ENCODE assay signal across 8 mouse cellular contexts in genomic region chr10:62650358-62650782, GRCm38 (mm10). TPM values are rescaled to one million over a fixed set of nuclear protein-coding genes. Genes with fewer than 3 reads are reported as not detected.
A peak's percentile ranks its signal among the peaks of the same experiment; 100 is the strongest.
DNase-seq lines count a peak whose midpoint lies in the region; ATAC-seq and TF ChIP-seq lines count a peak whose summit lies in the region.

No protein-coding gene starts in this region.

- no peak for DNase-seq in heart, adult 11 months
- no peak for DNase-seq in ES-E14 (ENCODE audit: low read depth, low spot score)
- DNase-seq in liver, adult 2 months (ENCODE audit: extremely low read depth, low read depth, low spot score): peak; percentile 23
- peak; percentile 65 for DNase-seq in retina, postnatal 1 day
- no peak for DNase-seq in cerebellum, adult 11 months
- no peak for DNase-seq in adrenal gland, adult 8-10 months

- H3K79me2 ChIP-seq in liver, adult 2 months (ENCODE audit: control insufficient read depth, insufficient read depth, low read length): peaks cover 11% of the 10 kb centered on the region; the same call in 1 of the 2 replicates

- 0% methylated on average over 17 of the region's 17 CpGs for WGBS in heart, embryonic 13.5 days
- under 1% methylated on average over 17 of the region's 17 CpGs for WGBS in liver, adult 2 months

- in situ Hi-C loops in ES-E14 (cut with MboI; ENCODE audit: low sequenced_read_pairs in 2 of 2, unreplicated experiment in 2 of 2): no loop called here

- H3K9me3 ChIP-seq in heart, embryonic 13.5 days: no peaks in the 10 kb centered on the region
- no peaks in the 10 kb centered on the region for H3K9me3 ChIP-seq in ES-E14 (ENCODE audit: control insufficient read depth, insufficient read depth, low read depth, low read length)

- H3K27me3 ChIP-seq in heart, embryonic 13.5 days (replicated peaks): no peaks in the 10 kb centered on the region
- no peaks in the 10 kb centered on the region for H3K27me3 ChIP-seq in liver, adult 2 months (ENCODE audit: control insufficient read depth, insufficient read depth, low read length)

- no peak for TF ChIP-seq POLR2A in liver, adult 2 months (IDR thresholded peaks at IDR 0.05; ENCODE audit: extremely low read depth, insufficient read depth, low read length)

- peaks cover 23% of the 10 kb centered on the region for H3K36me3 ChIP-seq in heart, embryonic 13.5 days
- peaks cover under 1% of the 10 kb centered on the region; the same call in 1 of the 2 replicates for H3K36me3 ChIP-seq in ES-E14 (ENCODE audit: control insufficient read depth, insufficient read depth, low read length, poor library complexity, severe bottlenecking)
- H3K36me3 ChIP-seq in liver, adult 2 months (ENCODE audit: control insufficient read depth, insufficient read depth, low read length): peaks cover 12% of the 10 kb centered on the region

- peak overlapping the region; percentile 97 for H3K27ac ChIP-seq in heart, embryonic 13.5 days (replicated peaks)
- H3K27ac ChIP-seq in ES-E14 (ENCODE audit: insufficient read depth, low read depth, low read length, poor library complexity, severe bottlenecking): peak overlapping the region; percentile 72; the same call in 1 of the 2 replicates
- H3K27ac ChIP-seq in liver, adult 2 months (replicated peaks; ENCODE audit: insufficient read depth, low read depth, low read length): peak overlapping the region; percentile 87

- peak overlapping the region; percentile 94 for H3K9ac ChIP-seq in heart, embryonic 13.5 days
- H3K9ac ChIP-seq in ES-E14 (ENCODE audit: insufficient read depth, low read depth, low read length, poor library complexity, severe bottlenecking): peak overlapping the region; percentile 92
- peak overlapping the region; percentile 91 for H3K9ac ChIP-seq in liver, adult 2 months (ENCODE audit: low read depth, low read length)

- H3K4me1 ChIP-seq in heart, embryonic 13.5 days: peaks cover 19% of the 10 kb centered on the region
- H3K4me1 ChIP-seq in ES-E14 (ENCODE audit: control insufficient read depth in 2 of 2, insufficient read depth in 2 of 2, low read length in 2 of 2, poor library complexity in 1 of 2): 0 out of 4 replicates have a peak, but pooled peaks cover 0 to 2% of the 10 kb centered on the region in 2 experiments
- H3K4me1 ChIP-seq in liver, adult 2 months (ENCODE audit: control insufficient read depth, insufficient read depth, low read length): peaks cover 11% of the 10 kb centered on the region

- H3K4me2 ChIP-seq in heart, embryonic 13.5 days: peak overlapping the region; percentile 84

- no peak for ATAC-seq in heart, embryonic 13.5 days (ENCODE audit: extremely low read depth, insufficient number of reproducible peaks, low FRiP score, low TSS enrichment)
- ATAC-seq in erythroid progenitor cell, adult 5-6 weeks (replicated peaks; ENCODE audit: low FRiP score, poor library complexity, severe bottlenecking): peak; percentile 48

- TF ChIP-seq CTCF in liver, adult 2 months (IDR thresholded peaks at IDR 0.05; ENCODE audit: low read depth, low read length): no peak

- peak overlapping the region; percentile 87 for H3K4me3 ChIP-seq in heart, embryonic 13.5 days
- H3K4me3 ChIP-seq in ES-E14 (ENCODE audit: insufficient read depth in 1 of 2, low read depth in 1 of 2, low read length in 2 of 2, poor library complexity in 1 of 2, severe bottlenecking in 1 of 2): peak overlapping the region; percentile 78 to 95
- H3K4me3 ChIP-seq in liver, adult 2 months (ENCODE audit: insufficient read depth, low read depth, low read length): peak overlapping the region; percentile 93

TF ChIP-seq in ES-E14, 5 proteins besides CTCF, POLR2A, EP300 and RAD21:
- TF ChIP-seq CHD2 (IDR thresholded peaks at IDR 0.05; ENCODE audit: low read depth, low read length): no peak
- TF ChIP-seq ZC3H11A (IDR thresholded peaks at IDR 0.05; ENCODE audit: borderline replicate concordance, low read depth, low read length): no peak
- TF ChIP-seq ZNF384 (IDR thresholded peaks at IDR 0.05; ENCODE audit: low read depth, low read length): no peak
- no peak for TF ChIP-seq HCFC1 (IDR thresholded peaks at IDR 0.05; ENCODE audit: borderline replicate concordance, insufficient read depth, low read length)
- TF ChIP-seq MAFK (IDR thresholded peaks at IDR 0.05; ENCODE audit: insufficient read depth, low read depth, low read length): no peak

RNA-seq across cellular contexts. Expression of gene Ddx50, which starts 0.6 kb away (rescaled TPM):
- 91.8 and 93.5 TPM in 2 replicates for polyA plus RNA-seq in heart, embryonic 13.5 days (2015; fragmentation: Nextera tagmentation; extraction: Ambion mirVana)
- 43.9 and 61.8 TPM in 2 replicates for total RNA-seq in ES-E14 (2012; rRNA removed)
- total RNA-seq in erythroid progenitor cell, adult 5-6 weeks (2015; ENCODE audit: low replicate concordance): 35.6 and 51.9 TPM in 2 replicates
- total RNA-seq in erythroid progenitor cell, adult 5-6 weeks (2017; ENCODE audit: low replicate concordance): 21.7 and 36.5 TPM in 2 replicates
- 41.6 and 53.6 TPM in 2 replicates for total RNA-seq in liver, adult 2 months (2014; rRNA removed)
- polyA plus RNA-seq in liver, adult 2 months (2012; rRNA removed): 8.1 and 10.3 TPM in 2 replicates
- total RNA-seq in adrenal gland, adult 8-10 months (2022): 100 to 1,000 TPM; 110 to 134 (median 120) TPM

RNA-seq across cellular contexts. Expression of gene Ddx21, which starts 48.3 kb away (rescaled TPM):
- 11.3 and 12.2 TPM in 2 replicates for polyA plus RNA-seq in heart, embryonic 13.5 days (2015; fragmentation: Nextera tagmentation; extraction: Ambion mirVana)
- 164 and 185 TPM in 2 replicates for total RNA-seq in ES-E14 (2012; rRNA removed)
- 16.3 and 19.5 TPM in 2 replicates for total RNA-seq in erythroid progenitor cell, adult 5-6 weeks (2015; ENCODE audit: low replicate concordance)
- 21.0 and 33.6 TPM in 2 replicates for total RNA-seq in erythroid progenitor cell, adult 5-6 weeks (2017; ENCODE audit: low replicate concordance)
- 10.9 and 11.8 TPM in 2 replicates for total RNA-seq in liver, adult 2 months (2014; rRNA removed)
- 5.8 and 7.2 TPM in 2 replicates for polyA plus RNA-seq in liver, adult 2 months (2012; rRNA removed)
- total RNA-seq in adrenal gland, adult 8-10 months (2022): 10 to 100 TPM; 59.1 to 63.0 (median 59.5) TPM

Comparison
In these comparisons a context has a peak if more than half of its experiments do, and no peak if none do; other contexts are left out.
1. DNase-seq: peak in liver, adult 2 months (single experiment) and retina, postnatal 1 day (single experiment); none in heart, adult 11 months (single experiment), ES-E14 (single experiment), cerebellum, adult 11 months (single experiment) and adrenal gland, adult 8-10 months (single experiment).
2. Peak in every context shown above with its lines, with median percentiles within 50 percentile points of each other: H3K27ac ChIP-seq, H3K4me3 ChIP-seq and H3K9ac ChIP-seq.